Mouse (Mus musculus): Measurements from ENCODE around the gene Dscaml1. TPM values are rescaled to one million over a fixed set of nuclear protein-coding genes. Genes with fewer than 3 reads are reported as not detected.

Gene Dscaml1
- total RNA-seq, 1 experiment = 1.3 TPM

GRCm38 (mm10) chr9:45586475-45586874 is 160.0 kb downstream of the Dscaml1 start:
- no peak overlapping the region for H3K4me3 ChIP-seq (ENCODE audit: insufficient read depth in 1 of 2, low read depth in 1 of 2, low read length in 2 of 2, poor library complexity in 1 of 2, severe bottlenecking in 1 of 2)
- in situ Hi-C loops (cut with MboI; ENCODE audit: low sequenced_read_pairs in 2 of 2, unreplicated experiment in 2 of 2) = no loop called here
- H3K4me1 ChIP-seq (ENCODE audit: control insufficient read depth in 2 of 2, insufficient read depth in 2 of 2, low read length in 2 of 2, poor library complexity in 1 of 2) = no peaks in the 10 kb centered on the region
- no peak overlapping the region for H3K9ac ChIP-seq (ENCODE audit: insufficient read depth, low read depth, low read length, poor library complexity, severe bottlenecking)
- DNase-seq (ENCODE audit: low read depth, low spot score) = no peak
- TF ChIP-seq HCFC1 (IDR thresholded peaks at IDR 0.05; ENCODE audit: borderline replicate concordance, insufficient read depth, low read length) (no peak), MAFK (IDR thresholded peaks at IDR 0.05; ENCODE audit: insufficient read depth, low read depth, low read length) (no peak), ZC3H11A (IDR thresholded peaks at IDR 0.05; ENCODE audit: borderline replicate concordance, low read depth, low read length) (no peak), CHD2 (IDR thresholded peaks at IDR 0.05; ENCODE audit: low read depth, low read length) (no peak), ZNF384 (IDR thresholded peaks at IDR 0.05; ENCODE audit: low read depth, low read length) (no peak)
- no peaks in the 10 kb centered on the region for H3K36me3 ChIP-seq (ENCODE audit: control insufficient read depth, insufficient read depth, low read length, poor library complexity, severe bottlenecking)
- H3K9me3 ChIP-seq (ENCODE audit: control insufficient read depth, insufficient read depth, low read depth, low read length) = no peaks in the 10 kb centered on the region
- H3K27ac ChIP-seq (ENCODE audit: insufficient read depth, low read depth, low read length, poor library complexity, severe bottlenecking) = no peak overlapping the region

- no peak for DNase-seq (ENCODE audit: low read depth, low spot score)
- Histone ChIP-seq H3K36me3 (ENCODE audit: control insufficient read depth, insufficient read depth, low read length, poor library complexity, severe bottlenecking) (no peaks in the 10 kb centered on the region), H3K4me1 (ENCODE audit: control insufficient read depth in 2 of 2, insufficient read depth in 2 of 2, low read length in 2 of 2, poor library complexity in 1 of 2) (no peaks in the 10 kb centered on the region), H3K27ac (ENCODE audit: insufficient read depth, low read depth, low read length, poor library complexity, severe bottlenecking) (no peak overlapping the region), H3K9ac (ENCODE audit: insufficient read depth, low read depth, low read length, poor library complexity, severe bottlenecking) (no peak overlapping the region), H3K9me3 (ENCODE audit: control insufficient read depth, insufficient read depth, low read depth, low read length) (no peaks in the 10 kb centered on the region), H3K4me3 (ENCODE audit: insufficient read depth in 1 of 2, low read depth in 1 of 2, low read length in 2 of 2, poor library complexity in 1 of 2, severe bottlenecking in 1 of 2) (no peak overlapping the region)
- in situ Hi-C loops (cut with MboI; ENCODE audit: low sequenced_read_pairs in 2 of 2, unreplicated experiment in 2 of 2) = no loop called here
- TF ChIP-seq HCFC1 (IDR thresholded peaks at IDR 0.05; ENCODE audit: borderline replicate concordance, insufficient read depth, low read length) (no peak), MAFK (IDR thresholded peaks at IDR 0.05; ENCODE audit: insufficient read depth, low read depth, low read length) (no peak), CHD2 (IDR thresholded peaks at IDR 0.05; ENCODE audit: low read depth, low read length) (no peak), ZC3H11A (IDR thresholded peaks at IDR 0.05; ENCODE audit: borderline replicate concordance, low read depth, low read length) (no peak), ZNF384 (IDR thresholded peaks at IDR 0.05; ENCODE audit: low read depth, low read length) (no peak)
Measured at GRCm38 (mm10) chr9:45587704-45588103, 161.3 kb downstream of the Dscaml1 start.

- no peak overlapping the region for H3K9ac ChIP-seq (ENCODE audit: insufficient read depth, low read depth, low read length, poor library complexity, severe bottlenecking)
- H3K27ac ChIP-seq (ENCODE audit: insufficient read depth, low read depth, low read length, poor library complexity, severe bottlenecking) = no peak overlapping the region
- in situ Hi-C loops (cut with MboI; ENCODE audit: low sequenced_read_pairs in 2 of 2, unreplicated experiment in 2 of 2) = no loop called here
- H3K4me3 ChIP-seq (ENCODE audit: insufficient read depth in 1 of 2, low read depth in 1 of 2, low read length in 2 of 2, poor library complexity in 1 of 2, severe bottlenecking in 1 of 2) = no peak overlapping the region
- H3K4me1 ChIP-seq (ENCODE audit: control insufficient read depth in 2 of 2, insufficient read depth in 2 of 2, low read length in 2 of 2, poor library complexity in 1 of 2) = no peaks in the 10 kb centered on the region
- no peaks in the 10 kb centered on the region for H3K9me3 ChIP-seq (ENCODE audit: control insufficient read depth, insufficient read depth, low read depth, low read length)
- DNase-seq (ENCODE audit: low read depth, low spot score) = peak; percentile 34
- no peaks in the 10 kb centered on the region for H3K36me3 ChIP-seq (ENCODE audit: control insufficient read depth, insufficient read depth, low read length, poor library complexity, severe bottlenecking)
- TF ChIP-seq ZNF384 (IDR thresholded peaks at IDR 0.05; ENCODE audit: low read depth, low read length) = peak; percentile 95
- peak; percentile 67; the same call in 1 of the 2 replicates for TF ChIP-seq ZC3H11A (IDR thresholded peaks at IDR 0.05; ENCODE audit: borderline replicate concordance, low read depth, low read length)
- TF ChIP-seq CHD2 (IDR thresholded peaks at IDR 0.05; ENCODE audit: low read depth, low read length) = no peak
Measured at GRCm38 (mm10) chr9:45589867-45590266, 163.4 kb downstream of the Dscaml1 start.

- H3K4me1 ChIP-seq (ENCODE audit: control insufficient read depth in 2 of 2, insufficient read depth in 2 of 2, low read length in 2 of 2, poor library complexity in 1 of 2) = no peaks in the 10 kb centered on the region
- no peaks in the 10 kb centered on the region for H3K36me3 ChIP-seq (ENCODE audit: control insufficient read depth, insufficient read depth, low read length, poor library complexity, severe bottlenecking)
- H3K9me3 ChIP-seq (ENCODE audit: control insufficient read depth, insufficient read depth, low read depth, low read length) = no peaks in the 10 kb centered on the region
- H3K27ac ChIP-seq (ENCODE audit: insufficient read depth, low read depth, low read length, poor library complexity, severe bottlenecking) = no peak overlapping the region
- H3K9ac ChIP-seq (ENCODE audit: insufficient read depth, low read depth, low read length, poor library complexity, severe bottlenecking) = no peak overlapping the region
- in situ Hi-C loops (cut with MboI; ENCODE audit: low sequenced_read_pairs in 2 of 2, unreplicated experiment in 2 of 2) = no loop called here
- no peak for TF ChIP-seq MAFK (IDR thresholded peaks at IDR 0.05; ENCODE audit: insufficient read depth, low read depth, low read length)
- TF ChIP-seq ZNF384 (IDR thresholded peaks at IDR 0.05; ENCODE audit: low read depth, low read length) = no peak
- no peak for TF ChIP-seq CHD2 (IDR thresholded peaks at IDR 0.05; ENCODE audit: low read depth, low read length)
- TF ChIP-seq HCFC1 (IDR thresholded peaks at IDR 0.05; ENCODE audit: borderline replicate concordance, insufficient read depth, low read length) = no peak
- TF ChIP-seq ZC3H11A (IDR thresholded peaks at IDR 0.05; ENCODE audit: borderline replicate concordance, low read depth, low read length) = no peak
- no peak overlapping the region for H3K4me3 ChIP-seq (ENCODE audit: insufficient read depth in 1 of 2, low read depth in 1 of 2, low read length in 2 of 2, poor library complexity in 1 of 2, severe bottlenecking in 1 of 2)
- DNase-seq (ENCODE audit: low read depth, low spot score) = no peak
Measured at GRCm38 (mm10) chr9:45591061-45591460, 164.6 kb downstream of the Dscaml1 start.

- TF ChIP-seq ZNF384 (IDR thresholded peaks at IDR 0.05; ENCODE audit: low read depth, low read length) (no peak), CHD2 (IDR thresholded peaks at IDR 0.05; ENCODE audit: low read depth, low read length) (no peak), HCFC1 (IDR thresholded peaks at IDR 0.05; ENCODE audit: borderline replicate concordance, insufficient read depth, low read length) (no peak), ZC3H11A (IDR thresholded peaks at IDR 0.05; ENCODE audit: borderline replicate concordance, low read depth, low read length) (no peak), MAFK (IDR thresholded peaks at IDR 0.05; ENCODE audit: insufficient read depth, low read depth, low read length) (no peak)
Measured at GRCm38 (mm10) chr9:45592374-45592773, 165.9 kb downstream of the Dscaml1 start.

More at GRCm38 (mm10) chr9:45592374-45592773, 165.9 kb downstream of the Dscaml1 start:
- H3K9me3 ChIP-seq (ENCODE audit: control insufficient read depth, insufficient read depth, low read depth, low read length) = no peaks in the 10 kb centered on the region
- H3K4me1 ChIP-seq (ENCODE audit: control insufficient read depth in 2 of 2, insufficient read depth in 2 of 2, low read length in 2 of 2, poor library complexity in 1 of 2) = no peaks in the 10 kb centered on the region
- H3K4me3 ChIP-seq (ENCODE audit: insufficient read depth in 1 of 2, low read depth in 1 of 2, low read length in 2 of 2, poor library complexity in 1 of 2, severe bottlenecking in 1 of 2) = no peak overlapping the region
- DNase-seq (ENCODE audit: low read depth, low spot score) = no peak
- H3K27ac ChIP-seq (ENCODE audit: insufficient read depth, low read depth, low read length, poor library complexity, severe bottlenecking) = no peak overlapping the region
- no peaks in the 10 kb centered on the region for H3K36me3 ChIP-seq (ENCODE audit: control insufficient read depth, insufficient read depth, low read length, poor library complexity, severe bottlenecking)
- in situ Hi-C loops (cut with MboI; ENCODE audit: low sequenced_read_pairs in 2 of 2, unreplicated experiment in 2 of 2) = no loop called here
- H3K9ac ChIP-seq (ENCODE audit: insufficient read depth, low read depth, low read length, poor library complexity, severe bottlenecking) = no peak overlapping the region

Data from ES-E14 (cell line).